Mouse (Mus musculus) megakaryocyte, embryonic 14.5 days (primary cell): ENCODE data around the gene 3110082I17Rik.

Experiments used
- FLI1 ChIP-seq: IDR thresholded peaks from 2 replicates; pipeline ENCODE4 v1.6.1; 2012; ENCODE audit warnings: low read length, inconsistent platforms, mixed read lengths
- GATA1 ChIP-seq: IDR thresholded peaks from 3 replicates; pipeline ENCODE4 v1.6.1; 2012; ENCODE audit warnings: mixed read lengths, low read length, inconsistent platforms, borderline replicate concordance

- TF ChIP-seq GATA1 (no peak), FLI1 (no peak)
Observed at GRCm38 (mm10) chr5:139383234-139383633, 77.1 kb downstream of the 3110082I17Rik start.
